Comparison of ENCODE assay signal across 14 mouse cellular contexts in the genomic region with DNA sequence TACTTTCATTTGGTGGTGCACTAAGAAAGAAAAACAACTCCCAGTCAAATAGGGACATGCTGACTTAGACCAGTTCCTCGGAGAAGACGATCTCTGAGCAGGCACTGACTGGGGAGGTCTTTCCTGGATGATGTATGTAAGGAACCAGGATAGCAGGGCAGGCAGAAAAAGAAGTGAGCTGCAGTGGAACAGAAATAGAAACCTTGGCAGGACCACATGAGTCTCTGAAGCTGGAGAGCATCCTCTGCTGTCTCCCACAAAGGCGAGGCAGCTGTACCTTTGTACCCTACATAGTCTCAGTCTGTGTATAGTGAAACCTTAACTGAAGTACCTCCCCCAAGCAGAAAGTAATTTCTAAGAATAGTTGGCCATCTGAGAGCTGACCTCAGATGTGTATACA.
"Had no signal": no experiment of that assay in that cellular context is flagged by ENCODE, and none has a peak within 500 bp of the region (broad histone marks: within the 10 kb centered on the region; RNA-seq: fewer than 3 reads in every experiment).

No protein-coding gene starts in this region.

- DNase-seq: gastrocnemius, postnatal 14 days; gastrocnemius, postnatal 36 days; heart, adult 11 months; heart, adult 2 months; heart, postnatal 14 days; heart, postnatal 36 days; kidney, adult 11 months; kidney, adult 2 months; kidney, adult 9 months; kidney, postnatal 14 days; kidney, postnatal 36 days; layer of hippocampus, adult 9-11 months; liver; liver, embryonic 13.5 days had no signal
